Mouse (Mus musculus) kidney, embryonic 14.5 days (tissue): ENCODE measurements around the gene Maff. TPM values are rescaled to one million over a fixed set of nuclear protein-coding genes. Genes with fewer than 3 reads are reported as not detected.

Experiments used
- ATAC-seq: fragments of 200-750 bp; cut with Nextera tagmentation; 2 replicates; pipeline ENCODE4 v1.8.0; 2017; ENCODE audit warnings: moderate number of reproducible peaks, mild to moderate bottlenecking, moderate TSS enrichment, moderate library complexity; ENCODE audit not compliant: low FRiP score, low TSS enrichment
- H3K27ac ChIP-seq: fragments of 300-500 bp; sonication (generic); 2 replicates; pipeline ENCODE4 v1.5.1; 2014; ENCODE audit warnings: low read depth, mild to moderate bottlenecking, low read length, moderate library complexity, mixed read lengths
- H3K27me3 ChIP-seq: fragments of 300-500 bp; sonication (generic); 2 replicates; pipeline ENCODE4 v1.6.1; 2014; ENCODE audit warnings: mild to moderate bottlenecking, low read length; ENCODE audit not compliant: control insufficient read depth, insufficient read depth
- H3K36me3 ChIP-seq: fragments of 300-500 bp; sonication (generic); 2 replicates; pipeline ENCODE4 v1.6.1; 2014; ENCODE audit warnings: low read length, mixed read lengths; ENCODE audit not compliant: control insufficient read depth, insufficient read depth
- H3K4me1 ChIP-seq: fragments of 300-500 bp; sonication (generic); 2 replicates; pipeline ENCODE4 v1.6.1; 2014; ENCODE audit warnings: low read length, mixed read lengths; ENCODE audit not compliant: control insufficient read depth, insufficient read depth
- H3K4me2 ChIP-seq: fragments of 300-500 bp; sonication (generic); replicated peaks from 2 replicates; pipeline ENCODE4 v1.6.1; 2014; ENCODE audit warnings: low read depth, mild to moderate bottlenecking, low read length
- H3K4me3 ChIP-seq: fragments of 300-500 bp; sonication (generic); 2 replicates; pipeline ENCODE4 v1.5.1; 2014; ENCODE audit warnings: mild to moderate bottlenecking, low read length
- H3K9ac ChIP-seq: fragments of 300-500 bp; sonication (generic); 2 replicates; pipeline ENCODE4 v1.6.1; 2014; ENCODE audit warnings: low read depth, mild to moderate bottlenecking, low read length, moderate library complexity
- H3K9me3 ChIP-seq: fragments of 300-500 bp; sonication (generic); 2 replicates; pipeline ENCODE4 v1.6.1; 2016; ENCODE audit warnings: low read length; ENCODE audit not compliant: control insufficient read depth
- WGBS: fragments of 180-500 bp; shearing (Covaris S2); extraction: QIAGEN DNeasy Blood & Tissue Kit; methylation state at CpG from one replicate; pipeline ENCODE4 v1.1.7; 2014; 5-methylcytosine and 5-hydroxymethylcytosine counted together
- polyA plus RNA-seq: library from polyadenylated mRNA; unstranded; fragments of >200 nt; fragmentation: Nextera tagmentation; extraction: Ambion mirVana; gene quantifications from 2 replicates; pipeline ENCODE4 v1.2.1, GENCODE M21; 2014

Gene Maff
- polyA plus RNA-seq, 1 experiment from 2014 or later, result 3.6 TPM

DNA sequence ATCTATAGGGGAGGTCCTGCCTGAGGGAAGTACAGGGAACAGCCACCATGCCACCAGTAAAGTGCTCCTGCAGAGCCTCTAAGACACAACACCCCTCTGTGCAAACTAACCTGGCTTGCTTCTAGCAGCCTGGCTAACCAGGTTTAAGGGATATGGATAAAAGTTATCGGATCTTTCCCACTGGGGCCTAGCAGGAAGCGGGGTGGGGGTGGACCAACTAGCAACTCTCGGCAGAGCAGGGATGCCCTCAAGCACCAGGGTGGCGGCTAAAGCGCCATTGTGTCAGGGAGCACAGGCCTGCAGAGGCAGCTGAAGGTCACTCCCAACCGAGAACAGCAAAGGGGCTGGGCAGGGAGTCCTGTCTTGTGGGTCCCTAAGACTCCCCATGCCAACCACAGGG is 17.7 kb downstream of the Maff start:
- Histone ChIP-seq H3K27me3 (no peaks in the 10 kb centered on the region), H3K9me3 (no peaks in the 10 kb centered on the region), H3K36me3 (peaks cover 54% of the 10 kb centered on the region), H3K4me2 (no peak overlapping the region), H3K4me1 (peaks cover 37% of the 10 kb centered on the region), H3K4me3 (no peak overlapping the region), H3K27ac (peak overlapping the region; percentile 24; the same call in 1 of the 2 replicates), H3K9ac (no peak overlapping the region)
- 61% methylated on average over 6 of the region's 6 CpGs for WGBS
- no peak for ATAC-seq

DNA sequence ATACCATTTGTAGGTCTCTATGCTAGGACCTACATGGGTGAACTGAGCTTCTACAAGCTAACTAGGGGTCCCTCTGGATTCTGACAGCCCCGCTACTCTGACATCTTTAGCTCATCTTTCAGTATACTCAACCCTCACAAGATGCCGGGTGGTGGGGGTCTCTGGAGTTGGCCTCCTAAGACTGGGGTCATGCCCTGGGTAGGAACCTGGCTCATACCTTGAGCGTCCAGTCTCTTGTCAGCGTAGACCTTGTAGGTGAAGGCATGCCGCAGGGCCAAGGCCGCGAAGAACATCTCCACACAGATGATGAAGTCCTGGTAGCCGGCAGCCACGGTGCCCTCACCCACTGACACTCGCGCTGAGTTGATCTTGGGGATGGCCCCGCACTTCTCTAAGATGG is 18.6 kb downstream of the Maff start:
- Histone ChIP-seq H3K27me3 (no peaks in the 10 kb centered on the region), H3K36me3 (peaks cover 54% of the 10 kb centered on the region)
- WGBS, result 97% methylated on average over 12 of the region's 12 CpGs

DNA sequence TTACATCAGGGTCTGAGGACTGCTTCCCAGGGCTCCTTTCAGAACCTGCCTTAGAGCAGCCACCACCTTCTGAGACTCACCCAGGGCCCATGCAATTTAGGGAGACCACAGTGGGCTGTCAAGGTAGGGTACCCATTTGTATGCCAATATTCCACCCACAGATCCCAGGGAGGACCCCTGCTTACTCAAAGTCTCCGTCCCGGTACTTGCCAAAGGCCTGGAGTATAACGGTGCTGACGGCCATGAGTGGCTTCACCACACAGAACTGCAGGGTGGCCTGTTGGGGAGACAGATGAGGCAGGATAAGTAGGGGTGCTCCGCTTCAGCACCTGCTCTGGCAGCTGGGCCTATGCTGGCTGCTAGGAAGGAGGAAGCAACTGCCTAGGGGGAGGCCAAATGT is 20.0 kb downstream of the Maff start:
- Histone ChIP-seq H3K9ac (no peak overlapping the region), H3K4me2 (no peak overlapping the region), H3K27me3 (no peaks in the 10 kb centered on the region), H3K27ac (no peak overlapping the region), H3K4me1 (peaks cover 32% of the 10 kb centered on the region), H3K9me3 (no peaks in the 10 kb centered on the region), H3K4me3 (no peak overlapping the region), H3K36me3 (peaks cover 54% of the 10 kb centered on the region)
- ATAC-seq, result no peak
- WGBS, result 96% methylated on average over 5 of the region's 5 CpGs

More for the DNA sequence above, 18.6 kb downstream of the Maff start:
- H3K4me2 ChIP-seq, result no peak overlapping the region
- H3K9ac ChIP-seq, result no peak overlapping the region
- no peak overlapping the region for H3K4me3 ChIP-seq
- ATAC-seq, result no peak
- peaks cover 39% of the 10 kb centered on the region for H3K4me1 ChIP-seq
- no peak overlapping the region for H3K27ac ChIP-seq
- no peaks in the 10 kb centered on the region for H3K9me3 ChIP-seq

DNA sequence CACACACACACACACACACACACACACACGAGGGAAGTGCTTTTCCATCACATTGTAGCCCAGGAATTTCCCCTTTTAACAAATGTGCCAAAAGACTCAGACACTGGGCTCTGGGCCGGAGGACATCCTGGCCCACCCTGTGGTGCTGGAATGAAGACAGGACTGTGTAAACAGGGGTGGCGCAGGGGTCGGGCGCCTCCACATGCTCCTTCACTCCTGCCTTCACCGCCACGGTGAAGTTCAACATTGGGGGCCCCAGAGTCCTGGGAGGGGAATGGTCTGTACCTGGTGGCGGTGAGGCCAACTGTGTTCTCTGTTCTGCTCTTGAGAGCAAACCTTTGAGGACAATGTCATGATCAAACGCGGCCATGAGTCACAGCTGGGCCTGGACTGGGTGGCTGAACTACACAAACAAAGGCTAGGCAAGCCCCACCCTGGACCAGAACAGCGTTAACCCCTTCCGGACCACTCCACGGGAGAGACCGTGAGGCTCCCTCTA is 21.9 kb downstream of the Maff start:
- Histone ChIP-seq H3K9me3 (no peaks in the 10 kb centered on the region), H3K9ac (peak overlapping the region; percentile 23; the same call in 1 of the 2 replicates), H3K4me2 (no peak overlapping the region; the same call in 1 of the 2 replicates), H3K36me3 (peaks cover 43% of the 10 kb centered on the region), H3K4me3 (no peak overlapping the region), H3K4me1 (peaks cover 29% of the 10 kb centered on the region), H3K27me3 (no peaks in the 10 kb centered on the region), H3K27ac (peak overlapping the region; percentile 76)
- WGBS, result 26% methylated on average over 14 of the region's 14 CpGs
- ATAC-seq, result peak; percentile 82

DNA sequence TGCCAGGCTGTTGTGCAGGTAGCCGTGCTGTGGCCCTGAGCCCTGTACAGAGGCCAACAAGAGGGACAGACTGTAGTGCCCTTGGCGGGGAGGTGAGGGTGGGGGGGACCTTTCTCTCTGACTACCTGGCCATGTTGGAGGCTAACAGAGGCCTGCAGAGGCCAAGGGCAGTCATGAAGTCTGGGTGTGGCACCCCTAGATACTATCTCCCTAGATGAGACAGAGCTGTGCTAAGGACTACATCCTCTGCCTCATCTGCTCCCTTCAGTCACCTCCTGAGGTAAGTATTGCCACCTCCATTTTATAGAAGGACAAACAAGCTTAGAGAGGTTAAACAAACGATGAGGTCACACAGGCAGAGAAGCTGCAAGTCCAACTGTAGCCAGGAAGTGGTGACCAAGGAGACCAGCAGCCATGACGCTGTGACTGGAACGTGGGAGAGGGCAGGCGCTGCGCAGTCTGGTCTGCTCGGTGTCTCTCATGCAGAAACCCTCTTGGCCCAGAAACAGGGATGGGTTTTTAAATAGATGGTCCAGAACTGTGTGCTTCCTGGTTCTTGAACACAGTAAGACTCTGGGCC is 22.5 kb downstream of the Maff start:
- Histone ChIP-seq H3K4me1 (peaks cover 29% of the 10 kb centered on the region), H3K27ac (peak overlapping the region; percentile 76), H3K4me3 (no peak overlapping the region), H3K9me3 (no peaks in the 10 kb centered on the region), H3K27me3 (no peaks in the 10 kb centered on the region), H3K36me3 (peaks cover 42% of the 10 kb centered on the region), H3K9ac (0 out of 2 replicates have a peak overlapping the region, but pooled peaks have one; percentile 23), H3K4me2 (no peak overlapping the region; the same call in 1 of the 2 replicates)
- WGBS, result 50% methylated on average over 8 of the region's 8 CpGs
- ATAC-seq, result 0 out of 2 replicates have a peak, but pooled peaks have one; percentile 11

DNA sequence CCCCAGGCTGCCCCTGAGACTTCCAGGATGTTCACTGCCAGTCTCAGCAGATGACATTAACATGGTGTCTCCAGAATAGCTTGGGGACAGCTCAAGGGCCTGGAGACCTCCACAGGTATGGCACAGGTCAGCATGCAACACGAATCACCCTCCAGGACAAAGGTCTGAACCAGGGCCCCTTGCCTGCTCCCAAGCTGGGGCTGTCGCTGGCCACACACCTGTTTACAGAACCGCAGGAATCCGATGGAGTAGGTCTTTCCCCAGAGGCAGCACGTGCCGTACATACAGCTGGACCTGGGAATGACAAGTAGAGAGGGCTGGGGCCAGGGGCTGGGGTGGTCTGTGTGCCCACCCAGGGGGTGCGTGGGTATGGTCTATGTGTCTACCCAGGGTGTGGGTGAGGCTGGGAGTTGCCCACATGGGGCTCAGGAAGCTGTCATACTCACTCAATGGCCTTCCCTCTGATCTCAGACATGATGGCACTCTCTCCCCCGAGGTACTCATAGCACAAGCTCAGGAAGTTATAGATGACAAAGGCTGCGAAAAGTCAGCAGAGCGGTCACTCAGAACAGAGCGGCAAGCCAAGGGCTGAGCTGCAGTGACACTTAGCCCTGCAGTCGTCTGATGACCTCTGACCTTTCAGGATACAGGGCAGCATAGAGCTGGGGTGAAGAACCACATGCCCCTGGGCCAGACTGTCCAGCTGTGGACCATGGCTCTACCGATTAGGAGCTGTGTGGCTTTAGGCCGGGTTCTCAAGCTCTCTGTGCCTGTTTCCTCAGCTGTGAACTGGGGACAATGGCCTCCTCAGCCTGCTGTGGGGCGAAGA is 23.2 kb downstream of the Maff start:
- WGBS, result 61% methylated on average over 15 of the region's 15 CpGs
- peaks cover 38% of the 10 kb centered on the region for H3K36me3 ChIP-seq
- H3K27ac ChIP-seq, result no peak overlapping the region; the same call in 1 of the 2 replicates
- H3K9me3 ChIP-seq, result no peaks in the 10 kb centered on the region
- no peak overlapping the region for H3K4me3 ChIP-seq
- H3K27me3 ChIP-seq, result no peaks in the 10 kb centered on the region
- H3K9ac ChIP-seq, result no peak overlapping the region
- no peak for ATAC-seq
- H3K4me2 ChIP-seq, result no peak overlapping the region
- peaks cover 29% of the 10 kb centered on the region for H3K4me1 ChIP-seq

DNA sequence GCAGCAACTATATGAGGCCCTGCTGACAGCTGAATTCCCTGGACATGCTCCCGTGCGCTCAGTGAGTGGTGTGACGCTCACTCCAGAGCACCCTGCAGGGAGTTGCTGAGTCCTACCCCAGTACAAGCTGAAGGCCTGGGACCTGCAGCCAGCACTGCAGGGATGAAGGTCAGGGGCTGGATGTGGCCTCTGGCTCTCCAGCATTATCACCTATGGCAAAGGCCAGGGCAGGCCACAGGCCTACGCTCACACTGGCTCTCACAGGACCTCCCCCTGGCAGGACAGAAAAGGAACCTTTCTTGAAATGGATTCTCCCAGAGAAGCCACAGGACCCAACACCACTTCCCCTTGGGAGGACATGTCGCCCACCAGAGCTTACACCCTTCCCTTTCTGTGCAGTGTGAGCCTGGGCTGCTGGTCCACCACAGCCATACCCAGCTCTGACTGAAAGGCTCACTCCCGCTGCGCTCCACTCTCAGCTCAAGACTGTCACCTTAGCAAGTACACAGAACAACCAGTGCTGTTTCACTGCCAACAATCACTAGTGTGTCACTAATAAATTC is 23.9 kb downstream of the Maff start:
- WGBS, result 82% methylated on average over 7 of the region's 7 CpGs
- Histone ChIP-seq H3K9me3 (no peaks in the 10 kb centered on the region), H3K4me1 (peaks cover 29% of the 10 kb centered on the region), H3K36me3 (peaks cover 31% of the 10 kb centered on the region), H3K9ac (no peak overlapping the region), H3K4me2 (no peak overlapping the region), H3K27ac (no peak overlapping the region), H3K4me3 (no peak overlapping the region), H3K27me3 (no peaks in the 10 kb centered on the region)
- no peak for ATAC-seq

DNA sequence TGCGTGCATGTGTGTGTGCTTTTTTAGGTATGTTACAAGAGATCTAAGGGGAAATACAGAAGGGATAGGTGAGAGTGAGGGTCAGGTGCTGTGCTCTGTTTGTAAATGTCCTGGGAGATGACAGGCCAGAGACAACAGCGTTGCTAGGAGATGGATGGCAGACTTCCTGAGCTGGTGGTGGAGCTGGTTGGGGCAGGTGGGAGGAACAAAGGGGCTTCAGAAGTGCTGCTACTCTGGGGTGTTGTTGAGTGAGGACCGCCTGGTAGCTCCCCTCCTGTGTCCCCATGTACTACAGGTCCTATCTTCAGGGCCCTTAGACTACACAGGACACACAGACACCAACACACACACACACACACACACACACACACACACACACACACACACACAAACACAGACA is 28.3 kb downstream of the Maff start:
- WGBS, result 43% methylated on average over 3 of the region's 3 CpGs
- Histone ChIP-seq H3K4me1 (peaks cover 13% of the 10 kb centered on the region), H3K27me3 (no peaks in the 10 kb centered on the region), H3K36me3 (peaks cover 43% of the 10 kb centered on the region), H3K4me2 (no peak overlapping the region), H3K9me3 (no peaks in the 10 kb centered on the region), H3K9ac (no peak overlapping the region), H3K27ac (no peak overlapping the region), H3K4me3 (no peak overlapping the region)
- ATAC-seq, result no peak
